Mouse (Mus musculus) layer of hippocampus, adult 8-10 months (tissue): ENCODE data around the gene Focad. TPM values are rescaled to one million over a fixed set of nuclear protein-coding genes. Genes with fewer than 3 reads are reported as not detected.

Experiments used
- DNase-seq, 2 experiments: peaks; one replicate each; pipeline ENCODE4 v3.0.0; 2022; ENCODE audit warnings: low spot score in 2 of 2
- total RNA-seq, 4 experiments: library from RNA; stranded (reverse); gene quantifications; 2 replicates each; pipeline ENCODE4 v1.2.4; 2022

The Focad gene
- total RNA-seq, 4 experiments from 2014 or later: 64.5 to 80.0 (median 75.5) TPM

DNA sequence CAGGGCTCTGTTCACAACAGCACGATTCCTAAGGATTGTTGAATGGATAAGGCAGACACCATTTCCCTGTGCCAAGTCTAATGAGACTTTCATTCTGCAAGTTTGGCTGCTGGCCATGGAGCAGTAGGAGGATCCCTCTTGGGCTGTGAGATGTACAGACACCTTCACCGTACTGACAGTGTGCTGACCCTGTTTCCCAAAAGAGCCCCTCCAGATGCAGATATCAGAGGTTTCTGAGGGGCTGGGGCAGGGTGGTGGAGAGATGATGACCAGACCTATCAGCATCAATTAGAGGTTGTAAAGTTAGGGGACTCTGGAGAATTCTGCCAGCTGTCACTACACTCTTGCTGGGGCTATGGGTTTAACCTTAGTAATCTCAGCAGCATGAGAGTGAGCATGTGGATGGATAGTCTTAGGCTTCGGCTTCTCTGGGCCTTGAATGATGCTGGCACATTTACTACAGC, 115.0 kb downstream of the Focad start:
- DNase-seq: peak; percentile 36 to 45

DNA sequence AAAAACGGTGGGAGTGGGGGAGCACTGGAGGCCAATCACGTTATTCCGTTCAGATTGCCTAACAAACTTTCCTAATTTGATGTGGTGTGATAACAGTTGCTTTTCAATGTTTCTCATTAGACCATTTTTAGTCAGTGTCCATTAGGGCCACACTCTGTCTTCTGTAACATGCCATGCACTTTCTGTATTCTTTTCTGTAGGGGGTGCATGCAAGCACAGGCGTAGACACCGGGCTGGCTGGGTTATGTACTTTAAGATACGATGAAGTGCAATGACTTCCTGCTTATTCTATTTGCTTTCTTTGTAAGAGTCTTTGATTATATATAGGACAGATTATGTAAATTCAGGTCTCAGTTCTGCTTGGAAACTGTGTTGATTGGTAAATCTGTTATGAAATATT, 116.2 kb downstream of the Focad start:
- DNase-seq: no peak

DNA sequence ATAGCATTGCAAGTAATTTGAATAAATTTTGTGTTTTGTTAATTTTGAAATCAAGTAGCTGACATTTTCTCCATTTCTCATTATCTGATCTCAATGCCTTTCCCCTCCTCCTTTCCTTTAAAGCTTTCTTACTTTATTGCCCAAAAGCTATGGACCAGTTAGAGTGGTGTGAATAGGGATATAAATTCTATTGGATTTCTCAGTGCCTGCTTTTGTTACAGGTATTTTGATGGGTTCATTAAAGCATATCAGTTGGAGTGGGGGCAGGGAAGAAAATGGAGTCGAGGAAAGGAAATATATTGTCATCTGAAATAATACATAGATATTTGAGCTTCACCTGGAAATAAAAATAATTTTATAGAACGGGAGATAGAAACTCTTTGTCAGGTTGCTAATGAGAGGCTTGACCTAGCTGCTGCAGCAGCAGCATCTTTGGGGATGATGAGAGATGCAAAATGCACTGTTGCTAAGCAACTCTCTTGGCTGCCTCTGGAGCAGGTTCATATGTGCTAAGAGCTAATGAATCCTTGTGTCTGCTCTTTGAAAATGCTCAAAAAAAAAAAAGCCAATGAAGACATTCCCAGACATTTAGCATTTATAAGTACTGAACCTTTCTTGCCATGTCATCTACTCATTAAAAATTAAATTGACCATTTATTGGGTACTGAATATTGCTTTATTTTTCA, 116.9 kb downstream of the Focad start:
- peak in 1 of 2 experiments; percentile 24 for DNase-seq

DNA sequence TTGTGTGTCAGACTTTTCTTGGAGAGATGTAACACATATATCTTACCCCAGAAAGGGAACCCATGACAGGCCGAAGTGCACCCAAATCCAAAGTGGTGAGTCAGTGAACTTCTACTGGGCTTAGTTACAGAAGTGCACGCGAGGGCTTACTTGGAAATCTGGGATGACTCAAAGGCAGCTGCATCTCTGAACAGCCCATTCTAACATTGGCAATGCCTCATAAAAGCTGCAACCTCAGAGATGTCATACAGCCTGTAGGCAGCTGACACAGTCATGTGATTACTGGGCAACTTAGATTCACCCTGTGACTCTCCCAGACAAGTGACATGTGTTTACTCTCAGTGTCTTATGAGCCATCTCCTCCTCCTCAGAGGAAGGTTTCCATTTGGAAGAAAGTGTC, 119.5 kb downstream of the Focad start:
- DNase-seq: no peak

DNA sequence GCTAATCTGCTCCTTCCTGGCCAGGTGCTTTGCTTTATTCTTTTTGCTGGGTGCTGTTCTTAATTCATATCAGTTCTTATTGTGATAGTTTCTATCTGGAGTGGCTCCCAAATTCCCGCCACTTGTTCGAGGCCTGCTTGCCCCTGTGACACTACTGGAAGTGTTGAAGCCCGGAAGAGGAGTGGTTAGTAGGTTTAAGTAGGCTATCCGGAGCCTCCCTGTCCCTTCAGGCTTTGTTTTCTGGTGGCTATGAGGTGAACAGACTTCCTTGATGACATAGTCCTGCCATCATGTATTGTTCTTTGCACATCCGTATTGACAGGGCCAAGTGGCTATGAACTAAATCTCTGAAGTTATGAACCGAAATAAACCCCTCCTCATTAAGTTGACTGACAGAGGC, 123.9 kb downstream of the Focad start:
- DNase-seq: no peak

DNA sequence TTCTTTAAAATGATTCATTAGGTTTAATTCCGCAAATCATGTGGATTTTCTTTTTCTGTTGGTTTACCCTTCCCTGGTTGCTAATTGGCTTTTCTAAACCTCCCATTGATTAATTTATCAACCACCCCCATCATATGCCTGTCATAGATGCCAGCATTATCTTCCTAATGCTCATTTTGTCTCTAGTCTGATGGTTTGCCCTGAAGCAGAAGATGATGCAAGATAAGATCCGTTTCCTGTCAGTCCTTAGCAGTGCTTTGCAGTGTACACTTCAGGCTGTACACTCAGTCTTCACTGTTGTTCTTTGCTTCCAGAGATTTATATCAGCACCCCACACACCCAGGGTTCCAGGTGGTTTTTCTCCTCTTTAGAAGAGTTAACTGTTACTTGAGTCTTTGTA, 124.4 kb downstream of the Focad start:
- DNase-seq: no peak

DNA sequence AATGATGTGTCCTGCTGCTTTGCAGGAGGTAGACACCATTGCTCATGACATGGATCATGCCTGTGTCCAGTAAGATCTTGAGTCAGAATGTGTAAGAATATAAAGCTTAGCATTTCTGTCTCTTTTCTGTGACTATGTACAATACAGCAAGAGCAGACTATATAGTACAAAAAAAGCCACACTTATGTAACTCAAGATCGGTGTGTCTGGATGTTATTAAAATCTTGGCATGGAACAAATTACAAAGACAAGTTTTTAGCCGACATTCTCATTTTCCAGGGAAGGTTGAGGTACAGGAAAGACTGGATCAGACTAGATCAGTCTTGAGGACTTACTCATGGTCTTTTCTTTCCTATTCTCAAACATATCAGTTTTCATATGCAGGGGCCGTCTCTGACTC, 136.9 kb downstream of the Focad start:
- DNase-seq: no peak

DNA sequence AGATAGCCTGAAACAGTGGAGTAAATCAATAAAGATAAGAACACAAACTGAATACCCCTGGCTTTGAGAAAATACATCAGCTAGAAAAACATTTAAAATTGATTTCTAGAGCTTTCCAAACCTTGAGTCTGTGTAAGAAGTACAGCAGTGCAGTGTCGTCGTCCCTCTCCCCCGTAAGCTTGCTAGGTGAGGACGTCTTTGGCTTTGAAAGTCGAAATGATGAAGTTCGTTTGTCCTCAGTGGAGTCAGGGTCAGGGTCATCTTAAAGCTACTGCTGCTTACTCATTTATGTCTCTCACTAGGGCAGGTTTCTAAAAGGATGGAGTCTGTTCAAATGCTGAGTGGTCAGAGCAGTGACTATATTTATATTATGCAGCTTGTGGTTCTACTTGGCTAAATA, 141.5 kb downstream of the Focad start:
- no peak for DNase-seq

DNA sequence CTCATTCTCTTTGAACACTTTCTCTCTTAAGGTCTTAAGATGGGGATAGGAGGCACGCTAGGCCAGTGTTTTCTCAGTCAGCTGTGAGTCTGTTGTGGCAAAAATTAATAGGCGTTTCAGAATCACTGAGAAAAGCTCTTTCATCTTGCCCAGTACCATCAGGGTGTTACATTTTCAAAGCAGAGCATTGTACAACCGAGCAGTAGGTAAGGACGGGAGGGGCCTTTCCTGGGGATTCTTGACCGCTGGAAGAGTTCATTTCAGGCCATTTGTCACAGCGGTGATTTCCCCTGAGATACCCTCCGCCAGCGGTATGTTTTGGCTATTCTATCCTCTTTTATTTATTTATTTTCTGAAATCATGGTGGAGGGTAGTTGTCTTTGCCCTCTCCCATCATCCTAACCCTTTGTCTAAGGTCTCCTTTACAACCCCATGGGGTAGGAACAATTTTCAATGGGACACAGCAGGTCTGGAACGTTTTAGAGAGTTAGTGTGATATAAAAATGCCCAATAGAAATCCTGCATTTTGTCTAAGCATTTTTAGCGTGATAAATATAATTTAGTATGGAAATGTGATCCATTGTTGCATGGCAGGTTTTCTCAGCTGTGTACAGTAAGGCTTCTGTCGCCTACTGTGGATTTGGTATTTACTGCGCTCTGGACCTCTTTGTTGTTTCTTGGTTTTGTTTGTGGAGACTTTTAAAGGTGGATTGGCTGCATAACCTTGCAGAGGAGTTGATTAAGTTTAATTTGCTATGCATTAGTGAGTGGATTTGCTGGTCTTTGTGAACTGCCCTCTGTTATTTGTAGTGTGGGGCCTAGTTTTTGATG, 142.7 kb downstream of the Focad start:
- no peak for DNase-seq

DNA sequence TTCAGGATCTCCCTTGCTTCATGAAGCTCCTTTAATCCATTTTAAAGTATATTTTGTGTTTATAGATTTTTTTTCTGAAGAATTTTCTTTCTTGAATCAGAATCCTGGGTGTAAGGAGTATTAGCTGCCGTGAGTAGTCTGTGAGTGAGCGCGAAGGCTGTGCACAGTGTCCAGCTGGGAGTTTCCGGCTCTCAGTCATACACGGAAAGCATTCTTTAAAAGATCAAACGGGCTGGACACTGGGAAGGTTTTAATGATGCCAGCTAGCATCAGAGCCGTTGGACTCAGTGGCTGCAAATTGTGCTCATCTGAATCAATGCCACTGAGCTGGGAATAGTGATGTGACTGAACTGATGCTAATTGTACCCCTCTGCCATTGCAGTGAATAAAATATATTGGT, 143.9 kb downstream of the Focad start:
- DNase-seq: no peak

DNA sequence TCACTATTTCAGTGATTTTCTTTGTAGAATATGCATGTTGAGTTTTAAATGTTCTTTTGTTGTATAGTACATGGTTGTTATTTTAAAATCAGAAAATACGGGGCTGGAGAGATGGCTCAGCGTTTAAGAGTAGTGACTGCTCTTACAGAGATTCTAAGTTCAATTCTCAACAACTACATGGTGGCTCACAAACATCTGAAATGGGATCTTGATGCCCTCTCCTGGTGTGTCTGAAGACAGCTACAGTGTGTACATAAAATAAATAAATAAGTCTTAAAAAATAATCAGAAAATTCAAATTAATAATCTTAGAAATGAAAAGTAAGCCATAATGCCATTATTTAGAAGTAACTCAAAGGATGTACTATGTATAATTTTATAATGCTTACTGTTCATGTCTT, 149.4 kb downstream of the Focad start:
- no peak for DNase-seq

DNA sequence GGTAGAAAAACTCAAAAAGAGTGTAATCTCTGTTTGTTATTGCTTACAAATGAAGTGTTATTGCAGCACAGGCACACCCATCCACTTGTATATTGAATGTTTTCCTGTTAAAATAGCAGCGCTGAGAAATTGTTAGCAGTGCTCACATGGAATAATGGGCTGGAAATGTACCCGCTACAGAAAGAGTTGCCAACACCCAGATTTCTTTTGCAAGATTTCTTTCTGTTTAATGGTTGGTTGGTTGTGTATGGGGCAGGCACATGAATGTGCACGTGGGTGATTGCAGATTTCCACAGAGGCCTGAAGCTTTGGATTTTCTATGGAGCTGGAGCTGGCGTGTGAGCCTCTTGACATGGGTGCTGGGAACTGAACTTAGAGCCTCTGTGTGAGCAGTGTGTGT, 151.1 kb downstream of the Focad start:
- DNase-seq: no peak

DNA sequence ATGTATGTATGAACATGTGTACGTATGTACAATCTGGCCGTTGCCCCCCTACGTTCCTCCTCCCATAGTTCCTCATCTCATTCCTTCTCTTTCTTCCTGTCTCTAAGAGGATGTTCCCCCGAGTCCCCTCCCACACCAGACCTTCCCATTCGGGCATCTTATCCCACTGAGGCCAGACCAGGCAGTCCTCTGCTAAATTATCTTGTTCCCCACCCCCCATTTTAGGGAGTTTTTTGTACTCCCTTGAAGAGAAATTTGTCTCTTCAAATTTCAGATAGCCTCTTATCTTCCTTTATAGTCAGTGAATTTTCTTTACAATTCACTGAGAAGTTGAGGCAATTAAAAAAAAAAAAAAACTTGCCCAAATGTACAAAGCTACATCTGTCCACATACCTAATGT, 166.9 kb downstream of the Focad start:
- no peak for DNase-seq

DNA sequence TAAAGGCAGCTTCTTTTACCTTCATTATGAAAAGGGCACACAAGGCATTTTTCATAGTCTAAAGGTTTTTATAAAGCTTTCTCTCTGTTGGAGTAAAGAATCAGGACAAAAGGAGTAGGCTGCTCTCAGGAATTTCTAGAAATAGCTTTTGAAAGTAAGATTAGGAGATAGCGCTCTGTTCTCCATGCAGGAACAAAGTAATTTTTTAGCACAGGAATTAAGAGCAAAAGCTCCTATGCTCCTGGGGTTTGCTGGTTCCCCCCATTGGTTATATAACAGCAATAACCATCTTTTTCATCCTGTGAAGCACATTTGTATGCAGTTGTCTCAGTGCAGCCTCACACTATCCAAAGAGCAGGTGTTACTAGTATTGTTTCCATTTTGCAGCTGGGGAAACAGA, 170.1 kb downstream of the Focad start:
- no peak for DNase-seq

DNA sequence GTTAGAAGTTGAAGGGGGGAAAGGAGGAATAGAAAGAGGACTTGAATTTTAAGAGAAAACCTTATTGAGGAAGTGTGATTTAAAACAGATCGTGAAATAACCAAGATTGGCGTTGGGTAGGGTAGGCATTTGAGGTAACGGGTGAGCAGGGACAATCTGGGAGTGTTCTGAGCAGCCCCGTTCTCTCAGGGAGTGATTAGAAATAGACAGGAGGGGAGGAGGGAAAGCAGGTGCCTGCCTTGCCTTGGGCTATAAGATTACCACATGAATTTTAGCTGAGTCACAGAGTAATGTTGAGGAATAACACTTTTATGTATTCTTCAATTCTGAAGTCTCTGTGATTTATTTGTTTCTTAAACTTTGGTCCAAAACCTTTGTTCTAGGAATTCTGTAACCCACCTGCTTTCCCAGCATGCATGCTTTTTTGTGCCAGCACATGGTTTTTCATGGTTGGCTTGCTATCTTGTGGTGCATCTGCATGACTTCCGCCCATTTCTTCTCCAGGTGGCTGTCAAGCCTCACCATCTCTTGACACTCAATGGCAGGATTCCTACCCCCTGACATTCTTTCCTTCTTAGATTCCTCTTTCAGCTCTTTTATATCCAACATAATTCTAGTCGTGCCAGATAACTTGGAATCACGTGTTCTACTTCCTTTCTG, 176.1 kb downstream of the Focad start:
- no peak for DNase-seq

DNA sequence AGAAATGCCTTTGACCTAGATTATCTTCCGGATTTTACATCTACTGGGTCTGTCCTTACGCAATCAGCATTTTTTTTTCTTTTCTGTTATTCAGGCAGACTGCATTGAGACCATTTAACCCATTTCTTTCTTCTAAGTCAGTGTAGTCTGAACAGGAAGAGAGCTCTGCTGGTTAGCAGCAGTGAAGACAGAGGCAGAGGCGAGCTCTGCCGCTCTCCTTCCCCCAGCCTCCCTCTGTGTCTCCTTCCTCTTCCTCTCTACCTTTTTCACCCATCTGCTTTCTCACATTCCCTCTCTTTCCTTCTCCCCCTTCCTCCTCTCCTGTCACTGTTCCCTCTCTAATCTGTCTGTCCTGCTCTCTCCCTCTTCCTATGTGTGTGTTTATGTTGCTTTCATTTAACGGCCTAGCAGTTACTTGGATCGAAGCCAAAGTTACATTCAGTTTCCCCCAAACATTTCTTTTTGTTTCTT, 181.2 kb downstream of the Focad start:
- no peak for DNase-seq

DNA sequence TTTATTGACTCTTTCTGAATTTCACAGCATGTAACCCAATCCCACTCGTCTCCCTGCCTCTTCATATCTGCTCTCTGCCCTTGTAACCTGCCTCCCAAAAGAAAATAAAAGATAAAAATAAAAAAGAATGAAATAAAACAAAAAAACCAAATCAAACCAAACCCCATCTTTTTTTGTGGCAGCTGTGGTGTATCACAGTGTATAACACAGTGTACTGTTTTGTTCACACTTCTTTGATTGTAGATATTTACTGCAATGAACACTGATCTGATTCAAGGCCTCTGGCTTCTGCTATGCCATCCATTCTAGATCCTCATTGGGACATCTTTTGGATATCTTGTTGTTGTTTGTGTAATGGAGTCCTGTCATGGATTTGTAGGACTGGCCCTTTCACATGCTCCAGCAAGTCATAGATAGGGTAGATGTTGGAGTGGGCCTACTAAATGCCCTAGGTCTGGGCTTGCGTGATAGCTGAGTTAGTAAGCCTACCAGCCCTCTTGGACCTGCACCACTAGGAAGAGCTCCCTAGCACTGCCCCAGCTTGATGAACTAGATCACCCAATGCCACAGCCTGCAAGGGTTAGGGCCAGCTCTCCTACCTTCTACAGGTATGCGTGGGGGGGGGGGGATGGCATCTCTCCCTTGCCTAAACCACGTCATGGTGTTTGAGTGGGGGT, 181.8 kb downstream of the Focad start:
- DNase-seq: no peak

DNA sequence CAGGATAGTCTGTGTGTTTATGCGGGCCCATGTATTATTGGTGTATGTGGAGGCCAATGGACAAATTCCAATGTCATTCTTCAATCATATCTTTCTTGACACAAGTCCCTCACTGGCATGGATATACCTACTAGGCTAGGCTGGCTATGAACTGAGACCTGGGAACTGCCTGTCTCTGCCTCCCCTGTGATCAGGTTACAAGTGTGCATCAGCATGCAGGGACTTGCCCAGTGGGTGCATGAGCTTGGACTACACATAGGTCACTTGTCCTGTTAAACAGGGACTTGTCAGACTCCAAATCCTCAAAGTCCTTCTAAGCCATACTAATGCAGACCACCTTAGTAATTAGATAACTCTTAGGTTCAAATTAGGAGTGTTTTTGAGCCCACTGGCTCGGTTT, 184.1 kb downstream of the Focad start:
- no peak for DNase-seq

DNA sequence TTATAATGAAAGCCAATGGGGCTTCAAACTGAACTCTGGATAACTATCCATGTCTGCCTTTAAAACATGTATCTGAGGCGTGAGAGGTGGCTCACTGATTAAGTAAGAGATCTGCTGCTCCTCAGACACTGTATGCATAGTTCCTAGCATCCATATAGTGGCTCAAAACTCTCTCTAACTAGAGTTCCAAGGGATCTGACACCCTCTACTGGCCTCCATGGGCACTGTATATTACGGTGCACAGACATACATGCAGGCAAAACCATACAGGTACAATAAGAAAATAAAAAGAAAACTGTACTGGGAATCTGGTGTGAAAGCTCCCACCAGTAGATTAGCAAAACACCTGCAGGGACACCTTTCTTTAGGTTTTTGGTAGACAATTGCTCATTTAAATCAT, 186.1 kb downstream of the Focad start:
- no peak for DNase-seq

DNA sequence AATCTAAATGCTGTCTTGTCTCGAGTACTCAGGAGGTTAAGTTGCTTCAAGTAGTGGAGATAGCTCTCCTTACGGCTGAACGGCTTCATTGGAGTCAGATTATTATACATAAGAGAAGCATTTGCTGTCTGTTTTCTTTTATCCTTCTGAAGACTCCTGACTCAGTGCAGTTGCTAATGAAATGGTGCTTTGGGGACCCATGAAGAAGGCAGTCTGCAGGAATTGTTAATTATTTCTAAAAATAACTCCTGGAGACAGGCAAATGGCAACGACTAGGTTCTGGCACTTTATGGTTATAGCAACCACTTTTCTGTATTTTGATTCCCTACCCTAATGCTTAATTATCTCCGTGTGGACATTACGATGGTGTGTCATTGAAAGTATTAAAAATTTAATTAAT, 201.1 kb downstream of the Focad start:
- DNase-seq: no peak

DNA sequence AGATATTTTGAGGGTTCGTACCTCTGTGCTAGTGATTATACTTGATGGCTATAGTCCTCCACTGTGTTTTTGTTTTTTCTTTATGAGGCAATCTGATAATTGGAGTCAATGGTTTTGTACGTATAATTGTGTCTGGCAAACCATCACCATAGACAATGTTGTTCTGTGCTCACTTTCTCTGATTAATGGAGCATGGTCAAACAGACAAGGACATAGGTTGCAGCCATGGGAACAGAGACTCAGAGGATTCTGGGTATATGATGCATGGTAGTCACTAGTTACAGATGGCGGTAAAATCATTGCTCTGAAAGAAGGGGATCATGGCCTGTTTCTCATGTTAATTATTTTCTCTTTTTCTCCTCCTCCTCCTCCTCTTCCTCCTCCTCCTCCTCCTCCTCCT, 205.1 kb downstream of the Focad start:
- DNase-seq: no peak
